Mouse (Mus musculus) kidney, adult 2 months (tissue): ENCODE results near the gene Prnd. TPM values are rescaled to one million over a fixed set of nuclear protein-coding genes. Genes with fewer than 3 reads are reported as not detected.

Experiments
- DNase-seq: peaks from one replicate; pipeline ENCODE4 v3.0.0; 2021
- H3K27ac ChIP-seq: fragments of 200-500 bp; 2 replicates; pipeline ENCODE4 v1.5.1; 2012; ENCODE audit warnings: low read depth, low read length, control low read depth, inconsistent platforms; ENCODE audit not compliant: insufficient read depth
- H3K27me3 ChIP-seq: fragments of 200-500 bp; replicated peaks from 2 replicates; pipeline ENCODE4 v1.6.1; 2012; ENCODE audit warnings: mild to moderate bottlenecking, moderate library complexity, low read length, inconsistent platforms; ENCODE audit not compliant: control insufficient read depth, insufficient read depth
- H3K36me3 ChIP-seq: fragments of 200-500 bp; 2 replicates; pipeline ENCODE4 v1.6.1; 2012; ENCODE audit warnings: mild to moderate bottlenecking, moderate library complexity, low read length, inconsistent platforms; ENCODE audit not compliant: control insufficient read depth, insufficient read depth
- H3K4me1 ChIP-seq: fragments of 200-500 bp; 2 replicates; pipeline ENCODE4 v1.6.1; 2011; ENCODE audit warnings: low read length; ENCODE audit not compliant: control insufficient read depth, insufficient read depth
- H3K4me3 ChIP-seq: fragments of 200-500 bp; 2 replicates; pipeline ENCODE4 v1.5.1; 2011; ENCODE audit warnings: mild to moderate bottlenecking, low read depth, low read length, control low read depth; ENCODE audit not compliant: insufficient read depth
- CTCF ChIP-seq: fragments of 200-500 bp; conservative IDR thresholded peaks from 2 replicates; pipeline ENCODE4 v1.5.1; 2011; ENCODE audit warnings: low read depth, mild to moderate bottlenecking, control low read depth, low read length, moderate library complexity, mixed read lengths; ENCODE audit not compliant: insufficient read depth, insufficient read length
- POLR2A ChIP-seq: fragments of 200-500 bp; IDR thresholded peaks from one replicate; pipeline ENCODE4 v1.6.1; 2011; ENCODE audit warnings: low read depth, low read length, control low read depth
- WGBS: fragments of 180-500 bp; shearing (Covaris S2); methylation state at CpG from one replicate; pipeline ENCODE4 v1.1.7; 2018; 5-methylcytosine and 5-hydroxymethylcytosine counted together
- polyA plus RNA-seq: library from polyadenylated mRNA; depleted of rRNA; stranded (reverse); fragments of >200 nt; gene quantifications from 2 replicates; pipeline ENCODE4 v1.2.3, GENCODE M21; 2012

Prnd gene
- polyA plus RNA-seq, 1 experiment: 1.0 TPM

DNA sequence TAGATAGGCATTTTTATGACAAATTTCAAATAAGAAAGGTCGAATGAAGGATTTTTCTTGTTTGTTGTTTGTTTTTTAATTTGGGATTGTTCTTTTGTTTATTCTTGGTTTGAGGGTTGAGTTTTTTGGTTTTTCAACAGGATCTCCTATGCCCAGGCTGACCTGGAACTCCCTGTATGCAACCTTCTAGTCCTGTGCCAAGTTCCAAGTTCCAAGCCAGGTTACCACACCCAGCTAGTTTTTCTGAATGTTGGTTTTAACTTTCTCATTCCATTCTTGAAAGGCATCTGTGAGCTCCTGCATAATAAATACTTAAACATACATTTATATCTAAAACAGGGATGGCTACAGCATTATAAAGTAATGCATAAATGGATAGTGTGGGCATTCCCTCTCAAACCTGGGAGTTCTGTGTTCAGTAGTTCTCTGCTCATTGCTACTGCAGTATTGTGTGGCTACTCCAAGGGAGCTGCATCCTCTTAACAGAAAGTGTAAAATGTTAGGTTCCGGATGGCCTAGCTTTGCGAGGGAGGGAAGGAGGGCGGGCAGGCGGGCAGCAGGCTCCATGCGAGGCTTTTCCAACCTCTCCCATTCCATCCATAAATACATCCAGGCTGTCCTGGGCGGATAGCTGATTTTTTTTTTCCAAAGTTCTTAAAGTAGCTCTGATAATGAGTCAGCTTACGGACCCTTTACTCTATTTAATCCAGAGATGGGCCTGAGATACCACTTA, 38.0 kb upstream of the Prnd start:
- TF ChIP-seq POLR2A: no peak
- no peak for TF ChIP-seq CTCF
- no peaks in the 10 kb centered on the region for H3K27me3 ChIP-seq
- peaks cover 6% of the 10 kb centered on the region; the same call in 1 of the 2 replicates for H3K36me3 ChIP-seq
- 67% methylated on average over 8 of the region's 8 CpGs for WGBS
- no peak overlapping the region for H3K4me3 ChIP-seq
- H3K4me1 ChIP-seq: peaks cover 15% of the 10 kb centered on the region; the same call in 1 of the 2 replicates
- peak; percentile 63 for DNase-seq
- no peak overlapping the region for H3K27ac ChIP-seq

GRCm38 (mm10) chr2:131932275-131932902, 18.3 kb upstream of the Prnd start:
- DNase-seq: no peak
- TF ChIP-seq POLR2A (no peak), CTCF (no peak)
- H3K27me3 ChIP-seq: no peaks in the 10 kb centered on the region
- no peak overlapping the region for H3K4me3 ChIP-seq
- H3K27ac ChIP-seq: no peak overlapping the region
- 0 out of 2 replicates have a peak, but pooled peaks cover 3% of the 10 kb centered on the region for H3K4me1 ChIP-seq
- 63% methylated on average over 7 of the region's 7 CpGs for WGBS
- no peaks in the 10 kb centered on the region for H3K36me3 ChIP-seq

DNA sequence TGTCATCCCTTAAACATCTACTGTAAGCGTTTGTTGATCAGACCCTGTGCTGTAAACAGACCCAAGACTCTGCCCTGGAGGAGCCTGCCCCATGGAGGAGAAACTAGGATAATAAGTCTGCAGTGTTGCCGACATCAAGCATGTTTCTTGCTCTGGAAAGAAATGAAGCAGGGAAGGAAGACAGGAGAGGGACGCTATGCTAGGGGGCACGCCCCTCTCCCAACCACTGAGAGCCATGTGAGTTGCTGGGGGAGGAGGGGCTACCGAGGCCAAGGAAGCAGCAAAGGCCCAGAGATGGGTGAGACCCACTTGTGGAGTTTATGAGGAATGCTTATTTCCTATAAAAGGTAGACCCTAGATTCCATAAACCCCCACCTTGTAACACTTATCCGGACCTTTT, 17.6 kb upstream of the Prnd start:
- DNase-seq: no peak
- 51% methylated on average over 6 of the region's 6 CpGs for WGBS
- Histone ChIP-seq H3K27ac (no peak overlapping the region), H3K4me3 (no peak overlapping the region), H3K36me3 (no peaks in the 10 kb centered on the region), H3K4me1 (0 out of 2 replicates have a peak, but pooled peaks cover 3% of the 10 kb centered on the region), H3K27me3 (no peaks in the 10 kb centered on the region)
- TF ChIP-seq POLR2A (no peak), CTCF (no peak)

DNA sequence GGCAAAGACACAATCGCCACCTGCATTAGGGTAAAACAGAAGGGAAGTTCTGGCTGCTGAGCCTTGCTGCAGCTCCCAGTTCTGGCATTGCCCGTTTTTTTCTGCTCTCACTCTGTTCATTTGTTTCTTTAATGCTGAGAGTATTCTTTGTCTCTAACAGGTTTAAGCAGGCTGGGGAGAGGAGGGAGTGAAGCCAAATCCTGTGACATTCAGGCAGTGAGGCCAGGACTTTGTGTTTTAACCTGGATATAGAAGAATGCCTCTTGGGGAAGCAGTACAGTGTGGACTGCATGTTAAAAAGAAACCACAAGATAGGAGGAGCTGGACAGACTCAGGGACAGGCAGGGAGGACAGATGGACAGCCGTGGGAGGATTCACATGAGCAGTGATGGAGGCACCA, 17.1 kb upstream of the Prnd start:
- no peak for TF ChIP-seq POLR2A
- TF ChIP-seq CTCF: no peak
- no peak overlapping the region for H3K27ac ChIP-seq
- H3K27me3 ChIP-seq: no peaks in the 10 kb centered on the region
- H3K36me3 ChIP-seq: no peaks in the 10 kb centered on the region
- H3K4me3 ChIP-seq: no peak overlapping the region
- H3K4me1 ChIP-seq: 0 out of 2 replicates have a peak, but pooled peaks cover 3% of the 10 kb centered on the region
- DNase-seq: peak; percentile 59
- 50% methylated on average over 3 of the region's 3 CpGs for WGBS

DNA sequence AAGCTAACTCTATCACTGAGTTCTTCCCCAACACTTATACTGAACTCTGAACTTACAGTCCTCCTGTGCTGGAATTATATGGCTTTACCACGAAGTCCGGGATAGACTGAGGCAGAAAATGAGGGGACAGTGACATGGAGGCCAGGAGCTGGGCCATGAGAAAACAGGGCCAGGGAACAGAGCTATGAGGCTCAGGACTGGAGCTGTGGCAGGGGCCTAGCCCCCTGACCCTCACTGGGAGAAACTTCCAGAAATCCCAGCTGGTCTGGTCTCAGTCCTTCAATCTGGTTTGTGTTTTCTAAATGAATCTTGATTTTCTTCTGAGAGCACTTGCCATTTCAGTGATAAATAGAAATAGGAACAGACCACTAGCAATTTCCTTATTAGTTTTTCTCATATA, 16.4 kb upstream of the Prnd start:
- no peak for DNase-seq
- Histone ChIP-seq H3K27ac (no peak overlapping the region), H3K27me3 (no peaks in the 10 kb centered on the region), H3K4me1 (0 out of 2 replicates have a peak, but pooled peaks cover 3% of the 10 kb centered on the region), H3K36me3 (no peaks in the 10 kb centered on the region), H3K4me3 (no peak overlapping the region)
- 86% methylated on average over 2 of the region's 2 CpGs for WGBS
- TF ChIP-seq POLR2A: no peak
- no peak for TF ChIP-seq CTCF

DNA sequence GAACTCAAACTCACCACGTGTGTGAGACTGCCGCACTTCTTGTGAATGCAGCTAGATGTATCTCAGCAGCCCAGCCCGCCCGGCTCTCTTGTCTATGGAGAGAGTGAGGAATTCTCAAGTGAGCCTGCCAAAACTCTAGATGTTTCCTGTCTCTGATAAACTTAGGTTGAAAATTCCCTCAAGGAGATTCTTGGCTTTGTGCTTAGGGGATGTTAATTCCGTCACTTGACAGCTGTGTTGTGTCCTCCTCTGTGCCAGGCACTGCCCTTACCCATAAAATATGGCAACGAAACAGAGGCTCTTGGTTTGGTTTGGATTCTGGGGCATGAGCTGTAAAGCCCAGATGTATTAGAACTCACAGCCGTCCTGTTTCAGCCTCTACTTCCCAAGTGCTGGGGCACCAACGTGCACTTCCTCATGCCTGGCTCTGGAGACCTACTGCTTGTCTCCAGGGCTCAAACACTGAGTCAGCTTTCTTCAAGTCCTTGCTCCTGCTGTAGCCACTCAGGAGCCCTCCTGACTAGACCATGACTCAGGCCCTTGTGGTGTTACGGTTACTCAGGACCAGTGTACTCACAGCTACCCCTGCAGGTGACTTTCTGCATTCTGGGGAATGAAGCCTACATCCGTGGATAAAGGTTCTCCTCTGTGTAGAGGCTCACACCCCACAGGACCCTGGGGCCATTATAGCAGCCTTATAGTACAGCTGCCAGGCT, 15.1 kb upstream of the Prnd start:
- H3K27me3 ChIP-seq: no peaks in the 10 kb centered on the region
- H3K4me1 ChIP-seq: 0 out of 2 replicates have a peak, but pooled peaks cover 3% of the 10 kb centered on the region
- H3K4me3 ChIP-seq: no peak overlapping the region
- TF ChIP-seq CTCF (peak; percentile 36; the same call in 1 of the 2 replicates), POLR2A (no peak)
- peak; percentile 20 for DNase-seq
- no peaks in the 10 kb centered on the region for H3K36me3 ChIP-seq
- H3K27ac ChIP-seq: no peak overlapping the region
- WGBS: 63% methylated on average over 10 of the region's 10 CpGs
